Mouse (Mus musculus) c-Kit-positive CD71-positive TER-119-negative erythroid progenitor cells, embryonic 14.5 days (primary cell): ENCODE measurements around the gene 4930430F08Rik.
"Not testable (repeated sequence)": the region's sequence is repeated elsewhere in the genome, so short reads cannot be mapped to it uniquely, and the experiment has no call there.

Experiments used
- DNase-seq: peaks from one replicate; pipeline ENCODE4 v3.0.0-alpha.2; 2013; ENCODE audit warnings: low read depth

4930430F08Rik gene

DNA sequence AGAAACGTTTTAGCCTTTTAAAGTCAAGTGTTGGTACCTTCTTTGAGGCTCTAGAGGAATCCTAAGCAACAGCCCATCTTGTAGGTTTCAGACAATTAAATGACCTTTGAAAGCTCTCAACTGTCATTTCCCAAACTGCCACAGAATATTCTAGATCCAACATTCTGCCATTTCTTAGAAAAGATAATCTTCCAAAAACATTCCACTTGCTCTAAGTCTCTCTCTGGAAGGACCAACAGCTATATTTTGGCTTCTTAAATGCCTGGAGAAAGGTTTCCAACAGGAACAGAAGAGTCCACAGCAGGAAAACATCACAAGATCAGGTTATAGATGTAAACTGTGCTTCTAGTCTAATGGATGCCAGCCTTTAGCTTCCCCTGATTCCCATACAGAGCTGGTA is at the start of gene 4930430F08Rik, which contains the start of gene 1700017N19Rik:
4930430F08Rik (minus strand) TSS at position 101 of the 400 bp plus-strand sequence.
1700017N19Rik (plus strand) TSS at position 162 of the 400 bp plus-strand sequence.
- DNase-seq = no peak

DNA sequence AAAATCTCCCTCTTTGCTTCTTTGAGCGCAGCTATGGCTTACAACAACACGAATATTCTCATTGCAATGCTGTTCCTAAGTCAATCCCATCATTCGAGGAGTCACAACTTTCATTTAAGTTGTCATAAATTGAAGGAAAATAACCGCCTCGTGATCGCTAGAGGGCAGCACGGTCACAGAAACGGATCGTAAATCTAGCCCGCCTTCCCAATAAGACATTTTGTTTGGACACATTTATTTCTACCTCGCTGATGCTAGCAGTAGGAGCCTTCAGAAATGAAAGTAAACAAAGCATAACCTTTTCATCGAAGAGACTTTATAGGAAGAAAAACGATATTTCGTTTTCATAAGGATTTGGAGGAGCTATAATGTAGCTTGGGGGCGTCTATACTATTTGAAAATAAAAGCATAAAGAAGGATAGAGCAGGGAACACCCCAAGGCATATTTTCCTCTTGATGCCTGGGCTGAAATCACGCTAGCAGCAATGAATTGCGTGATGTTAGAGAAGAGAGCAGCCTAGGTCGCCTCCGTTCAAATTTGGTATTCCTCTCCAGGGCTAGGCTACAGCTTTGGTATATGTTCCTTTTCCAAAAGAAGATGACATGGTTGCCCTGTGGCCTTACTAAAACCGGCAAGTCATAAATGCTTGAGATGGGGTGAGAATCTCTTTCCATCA is 39.7 kb upstream of the 4930430F08Rik start:
- peak; percentile 53 for DNase-seq

DNA sequence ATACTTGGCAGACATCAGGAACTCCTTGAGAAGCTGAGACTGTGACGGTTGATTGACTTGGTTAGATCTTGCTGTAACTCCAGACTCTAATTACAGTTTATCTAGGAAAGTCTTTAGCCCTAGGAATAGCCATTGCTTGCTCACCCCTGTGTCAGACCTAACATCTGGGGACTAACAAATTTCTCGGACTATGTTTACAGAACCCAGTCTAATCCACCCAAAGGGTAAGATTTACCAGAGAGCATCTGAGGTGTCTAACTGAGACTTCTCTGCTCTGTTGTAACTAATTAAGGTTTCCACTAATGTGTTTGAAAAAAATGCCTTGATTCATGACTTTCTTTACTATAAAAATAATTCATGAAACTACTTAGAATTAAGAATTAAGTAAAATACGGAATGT is 32.3 kb upstream of the 4930430F08Rik start:
- DNase-seq = no peak

DNA sequence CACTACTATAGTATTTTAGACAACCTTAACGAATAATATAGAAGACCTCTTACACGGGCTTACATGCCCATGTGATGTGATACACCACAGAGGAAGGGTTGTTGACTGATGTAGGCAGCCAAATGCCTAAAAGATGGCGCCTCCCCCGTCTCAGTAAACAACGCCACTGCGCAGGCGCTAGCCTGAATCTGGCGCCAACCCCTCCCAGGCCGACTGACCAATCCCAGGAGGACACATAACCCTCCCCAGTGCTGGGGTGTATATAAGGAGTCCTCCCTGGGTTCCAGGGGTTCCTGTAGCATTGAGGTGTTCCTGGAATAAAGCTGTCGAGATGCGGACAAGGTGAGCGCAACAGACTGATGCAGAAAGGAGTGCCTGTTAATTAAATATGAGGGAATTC is 29.8 kb upstream of the 4930430F08Rik start:
- DNase-seq = no peak

DNA sequence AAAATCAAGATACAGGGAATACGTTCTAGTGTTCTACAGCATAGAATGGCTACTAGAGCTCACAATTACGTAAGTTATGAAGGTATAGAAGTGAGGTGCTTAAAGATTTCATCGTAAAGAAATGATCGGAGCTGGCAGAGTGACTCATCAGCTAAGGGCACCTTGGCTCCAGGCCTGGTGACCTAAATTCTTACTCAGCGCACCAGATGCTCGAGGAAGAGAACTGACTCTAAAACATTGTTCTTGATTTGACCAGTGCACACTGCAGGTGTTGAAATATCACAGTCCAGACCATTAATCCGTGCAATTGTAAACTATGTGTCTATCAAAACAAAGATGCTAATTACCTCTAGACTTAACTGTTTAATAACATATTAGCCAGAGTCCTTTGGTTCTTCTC is 29.3 kb upstream of the 4930430F08Rik start:
- no peak for DNase-seq

DNA sequence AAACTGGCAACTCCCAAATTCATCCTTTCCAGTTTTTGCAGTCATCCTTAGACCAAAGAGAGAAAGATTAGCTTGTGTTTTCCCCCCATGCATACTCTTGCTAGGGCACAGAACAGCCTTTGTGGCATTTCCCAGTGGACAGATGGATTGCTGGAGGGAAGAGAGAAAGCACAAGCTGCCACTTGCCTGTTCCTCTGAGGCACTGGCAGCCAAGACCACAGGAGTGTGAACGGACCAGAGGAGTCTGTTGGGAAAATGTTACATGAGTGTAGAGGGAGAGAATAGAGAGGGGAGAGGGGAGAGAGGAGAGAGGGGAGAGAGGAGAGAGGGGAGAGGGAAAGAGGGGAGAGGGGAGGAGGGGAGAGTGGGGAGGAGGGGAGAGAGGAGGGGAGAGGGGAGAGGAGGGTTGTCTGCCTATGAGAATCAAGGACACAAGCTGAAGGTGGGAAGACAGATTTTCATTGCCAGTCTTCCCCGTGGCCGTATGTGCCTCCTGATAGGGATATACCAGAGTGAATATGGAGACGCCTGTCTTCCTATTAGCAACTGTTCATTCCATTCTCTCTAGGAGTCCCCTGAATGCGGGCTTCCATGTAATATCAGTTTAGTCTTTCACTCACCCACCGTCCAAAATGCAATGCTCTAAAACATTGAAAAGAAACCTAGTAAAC is 27.1 kb upstream of the 4930430F08Rik start:
- no peak for DNase-seq

DNA sequence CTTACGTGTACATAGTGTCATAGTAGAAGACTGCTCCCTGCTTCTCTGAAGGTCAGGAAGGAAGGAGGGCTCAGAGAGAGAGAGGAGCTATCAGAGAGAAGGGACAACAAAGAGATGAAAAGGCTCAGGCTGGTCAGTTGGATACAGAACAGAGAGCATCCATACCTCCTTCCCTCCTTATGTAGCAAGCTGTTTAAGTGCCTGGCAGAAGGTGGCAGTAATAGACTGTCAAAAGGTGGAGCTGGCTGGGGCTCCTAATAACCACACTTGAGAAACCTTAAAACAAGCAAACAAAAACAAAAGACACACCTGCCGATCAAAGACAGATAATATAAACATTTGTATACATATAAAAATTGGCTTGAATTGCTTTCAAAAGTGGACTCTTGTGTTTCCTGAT is 14.0 kb upstream of the 4930430F08Rik start:
- DNase-seq = no peak

DNA sequence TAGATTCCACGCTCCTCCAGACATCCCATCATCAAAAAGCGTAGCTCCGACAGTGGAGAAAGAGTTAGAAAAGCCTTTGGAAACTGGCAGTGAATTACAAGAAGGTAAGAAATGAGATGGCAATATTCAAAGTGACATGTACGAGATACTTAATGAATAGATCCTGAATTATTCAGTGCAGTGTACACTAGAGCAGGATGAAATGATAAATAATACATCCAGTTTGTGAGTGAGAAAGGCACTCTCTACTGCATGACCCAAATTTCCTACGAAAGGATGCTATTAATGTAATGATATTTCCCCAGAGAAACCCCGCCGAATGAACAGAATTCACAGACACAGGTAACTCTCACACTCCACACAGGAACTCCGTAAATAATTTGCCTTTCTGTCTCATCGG is 13.3 kb upstream of the 4930430F08Rik start:
- DNase-seq = no peak

DNA sequence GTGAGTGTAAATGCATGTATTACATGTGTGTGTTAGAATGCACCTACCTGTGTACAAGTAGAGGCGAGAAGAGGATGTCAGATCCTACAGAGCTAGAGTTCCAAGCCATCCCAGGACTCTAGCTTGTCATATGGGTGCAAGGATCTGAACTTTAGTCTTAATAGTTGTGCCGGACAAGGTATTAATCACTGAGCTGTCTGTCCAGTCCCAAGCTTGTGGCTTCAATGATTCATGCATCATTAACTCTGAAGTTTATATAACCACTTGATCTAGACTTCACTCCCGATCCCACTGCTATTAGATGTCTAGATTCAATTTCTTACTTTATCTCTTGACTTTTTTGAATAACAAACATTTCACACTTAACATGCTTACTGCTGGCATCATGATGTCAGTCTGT is 8.1 kb upstream of the 4930430F08Rik start:
- DNase-seq = no peak

DNA sequence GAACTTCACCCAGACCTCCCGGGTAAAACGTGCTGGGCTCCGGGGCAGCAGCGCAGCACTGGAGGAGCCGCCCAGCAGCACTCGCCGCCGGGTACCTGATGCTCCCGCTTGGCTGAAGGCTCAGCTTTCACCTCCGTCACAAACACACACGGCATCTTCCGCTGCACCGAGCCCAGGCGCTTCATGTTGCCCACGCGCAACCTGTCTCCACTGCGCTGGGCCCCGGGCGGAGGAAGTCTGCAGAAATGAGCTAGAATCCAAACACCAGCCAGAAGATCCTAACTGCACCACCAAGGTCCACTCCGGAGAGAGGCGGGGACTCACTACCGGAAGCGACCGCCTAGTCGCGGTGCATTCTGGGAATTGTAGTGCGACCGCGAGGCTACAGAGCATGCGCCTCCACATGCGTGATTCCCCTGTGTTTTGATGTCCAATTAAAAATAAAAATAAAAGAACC is 1.3 kb downstream of the 4930430F08Rik start:
- peak; percentile 87 for DNase-seq

DNA sequence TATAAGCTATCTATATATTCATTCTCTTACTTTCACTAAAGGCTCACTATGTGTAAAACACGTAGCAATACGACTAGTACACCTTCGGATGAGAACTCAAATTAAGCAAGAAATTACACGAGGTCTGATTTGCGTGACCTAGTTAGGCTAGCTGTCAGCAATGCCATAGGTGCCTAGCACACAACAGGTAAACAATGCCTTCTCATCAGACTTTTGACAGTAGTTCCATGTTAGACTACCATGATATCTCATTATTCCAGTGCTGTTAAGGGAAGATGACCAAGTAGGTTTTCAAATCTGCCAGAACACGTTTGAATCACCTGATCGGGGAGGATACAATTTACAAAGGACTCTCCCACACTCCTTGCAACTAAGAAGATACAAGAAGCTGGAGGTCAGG is 1.7 kb downstream of the 4930430F08Rik start:
- DNase-seq = no peak

DNA sequence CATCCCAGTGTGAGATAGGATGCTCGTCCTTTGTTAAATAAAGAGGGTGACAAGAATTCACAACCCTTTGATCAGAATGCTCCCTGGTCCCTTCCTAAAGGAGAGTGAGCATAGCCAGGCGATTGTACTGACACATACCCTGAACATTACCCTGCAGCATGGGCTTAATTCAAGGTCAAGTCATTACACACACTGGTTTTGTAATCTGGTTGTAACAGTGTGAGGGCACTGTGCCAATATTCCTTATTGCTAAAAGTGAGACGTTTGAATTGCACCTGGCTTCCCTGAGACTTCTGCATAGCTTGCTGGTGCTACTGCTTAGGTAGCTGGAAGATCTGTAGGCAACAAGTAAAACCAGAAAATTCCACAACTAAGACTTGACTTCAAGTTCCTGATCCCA is 6.0 kb downstream of the 4930430F08Rik start:
- DNase-seq = no peak

DNA sequence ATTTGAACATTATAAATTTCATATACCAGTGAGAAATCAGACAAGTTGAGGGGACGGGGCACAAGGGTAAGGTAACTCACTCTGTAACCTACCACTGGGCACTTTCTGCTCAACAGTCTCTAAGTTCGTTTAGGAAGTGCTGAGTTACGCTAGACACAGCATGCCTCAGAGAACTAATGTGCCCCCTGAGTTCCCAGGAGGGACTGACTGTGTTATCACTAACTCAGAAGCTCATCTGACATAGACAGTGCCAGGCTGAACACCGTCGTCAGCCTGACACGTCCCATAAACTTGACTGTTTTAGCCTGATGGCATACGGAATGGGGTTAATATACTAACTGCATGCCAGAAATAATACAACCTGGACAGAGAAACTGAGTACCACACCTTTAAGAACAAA is 14.9 kb downstream of the 4930430F08Rik start:
- no peak for DNase-seq

DNA sequence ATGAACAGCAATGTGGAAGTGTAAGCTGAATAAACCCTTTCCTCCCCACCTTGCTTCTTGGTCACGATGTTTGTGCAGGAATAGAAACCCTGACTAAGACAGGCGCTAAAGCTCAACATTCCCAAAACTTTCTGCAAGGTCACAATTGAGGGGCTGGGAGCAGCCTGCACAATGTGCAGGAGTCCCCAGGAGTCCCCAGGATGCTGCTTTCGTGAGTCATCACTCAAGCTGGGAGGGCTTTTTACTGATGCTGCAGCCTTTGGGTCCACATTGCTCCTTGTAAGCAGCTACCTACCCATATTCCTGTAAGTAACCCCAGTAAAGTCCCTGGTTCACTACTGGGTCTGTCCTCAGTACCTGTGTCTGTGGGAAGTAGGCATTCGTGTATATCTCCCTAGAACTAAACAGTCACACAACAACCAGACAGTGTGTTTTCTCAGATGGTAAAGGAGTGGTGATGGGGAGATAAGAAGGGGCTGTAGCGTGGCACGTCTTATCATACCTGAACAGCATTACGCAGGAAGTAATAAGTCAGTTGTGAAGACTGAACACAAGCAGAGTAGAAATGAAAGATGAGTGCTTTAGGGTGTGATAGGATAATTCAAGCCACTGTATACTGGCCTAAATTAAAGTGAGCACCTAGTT is 15.6 kb downstream of the 4930430F08Rik start:
- peak; percentile 53 for DNase-seq

DNA sequence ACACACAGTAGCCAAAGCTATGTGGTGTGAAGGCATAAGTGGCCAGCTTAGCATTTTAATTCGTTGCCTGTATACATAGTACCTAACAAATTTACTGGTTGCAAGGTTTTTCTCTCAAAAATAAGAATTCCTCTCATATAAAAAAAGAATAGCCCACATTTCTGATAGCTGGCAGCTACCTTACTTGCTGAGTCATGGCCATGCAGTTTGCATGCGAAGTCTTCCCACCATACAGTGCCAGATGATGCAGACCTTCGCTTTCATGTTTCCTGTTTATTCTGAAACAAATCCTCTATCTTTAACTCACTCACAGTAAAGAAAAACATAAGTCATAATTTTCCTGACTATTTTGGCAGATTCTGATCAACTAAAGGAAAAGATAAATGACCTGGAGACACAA is 18.5 kb downstream of the 4930430F08Rik start:
- DNase-seq = peak; percentile 36

DNA sequence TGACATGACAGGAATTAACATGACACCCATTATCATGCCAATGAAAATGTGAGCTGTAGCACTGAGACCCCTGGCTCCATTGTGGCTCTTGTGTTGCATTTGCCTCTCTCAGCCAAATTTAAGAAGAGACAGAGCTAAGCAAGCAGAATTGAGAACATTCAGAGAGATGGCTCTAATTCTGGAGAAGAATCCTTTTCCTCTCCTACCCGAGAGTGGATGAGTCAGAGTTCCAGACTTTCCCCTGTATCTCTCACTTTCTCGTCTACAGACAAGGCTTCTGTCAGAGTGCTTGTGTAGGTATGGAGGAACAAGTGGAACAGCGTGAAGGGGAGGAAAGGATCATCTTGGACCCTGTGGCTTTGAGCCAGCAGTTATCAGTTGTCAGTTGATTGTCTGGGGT is 26.1 kb downstream of the 4930430F08Rik start:
- no peak for DNase-seq

DNA sequence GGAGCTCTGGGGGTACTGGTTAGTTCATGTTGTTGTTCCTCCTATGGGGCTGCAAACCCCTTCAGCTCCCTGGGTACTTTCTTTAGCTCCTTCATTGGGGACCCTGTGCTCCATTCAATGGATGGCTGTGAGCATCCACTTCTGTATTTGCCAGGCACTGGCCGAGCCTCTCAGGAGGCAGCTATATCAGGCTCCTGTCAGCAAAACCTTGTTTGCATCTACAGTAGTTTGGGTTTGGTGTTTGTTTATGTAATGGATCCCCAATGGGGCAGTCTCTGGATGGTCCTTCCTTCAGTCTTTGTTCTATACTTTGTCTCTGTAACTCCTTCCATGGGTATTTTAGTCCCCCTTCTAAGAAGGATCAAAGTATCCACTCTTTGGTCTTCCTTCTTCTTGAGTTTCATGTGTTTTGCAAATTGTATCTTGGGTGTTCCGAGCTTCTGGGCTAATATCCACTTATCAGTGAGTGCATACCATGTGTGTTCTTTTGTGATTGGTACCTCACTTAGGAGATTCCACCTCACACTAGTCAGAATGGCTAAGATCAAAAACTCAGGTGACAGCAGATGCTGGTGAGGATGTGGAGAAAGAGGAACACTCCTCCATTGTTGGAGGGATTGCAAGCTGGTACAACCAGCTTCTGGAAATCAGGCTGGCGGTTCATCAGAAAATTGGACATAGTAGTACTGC is 29.9 kb downstream of the 4930430F08Rik start:
- DNase-seq = not testable (repeated sequence)

DNA sequence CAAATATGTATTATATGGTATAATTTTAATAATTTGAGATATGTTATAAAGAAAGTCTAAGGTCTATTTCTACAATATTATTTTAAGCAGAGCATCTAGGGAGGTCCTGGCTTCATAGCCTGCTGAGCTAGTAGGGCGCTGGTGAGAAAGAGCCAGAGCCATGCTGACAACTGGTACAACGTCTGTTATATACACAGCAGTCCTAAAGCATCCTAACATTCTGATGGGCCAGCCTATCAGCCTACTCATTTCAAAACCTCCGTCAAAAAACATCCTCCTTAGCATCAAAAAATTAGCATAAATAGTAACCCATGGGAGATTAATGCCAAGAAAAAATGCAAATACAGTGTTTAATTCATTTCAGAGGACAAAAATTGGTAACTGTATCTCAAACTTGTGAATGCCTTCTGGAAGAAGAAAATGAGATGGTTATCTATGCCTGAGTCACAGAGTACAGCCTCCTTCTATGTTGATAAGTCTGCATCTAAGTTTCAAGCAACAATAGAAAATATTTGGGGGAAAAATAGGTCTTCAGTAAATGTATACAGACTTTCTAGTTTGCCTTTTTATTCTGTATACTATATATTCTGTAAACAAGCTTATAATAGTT is 33.6 kb downstream of the 4930430F08Rik start:
- DNase-seq = no peak

DNA sequence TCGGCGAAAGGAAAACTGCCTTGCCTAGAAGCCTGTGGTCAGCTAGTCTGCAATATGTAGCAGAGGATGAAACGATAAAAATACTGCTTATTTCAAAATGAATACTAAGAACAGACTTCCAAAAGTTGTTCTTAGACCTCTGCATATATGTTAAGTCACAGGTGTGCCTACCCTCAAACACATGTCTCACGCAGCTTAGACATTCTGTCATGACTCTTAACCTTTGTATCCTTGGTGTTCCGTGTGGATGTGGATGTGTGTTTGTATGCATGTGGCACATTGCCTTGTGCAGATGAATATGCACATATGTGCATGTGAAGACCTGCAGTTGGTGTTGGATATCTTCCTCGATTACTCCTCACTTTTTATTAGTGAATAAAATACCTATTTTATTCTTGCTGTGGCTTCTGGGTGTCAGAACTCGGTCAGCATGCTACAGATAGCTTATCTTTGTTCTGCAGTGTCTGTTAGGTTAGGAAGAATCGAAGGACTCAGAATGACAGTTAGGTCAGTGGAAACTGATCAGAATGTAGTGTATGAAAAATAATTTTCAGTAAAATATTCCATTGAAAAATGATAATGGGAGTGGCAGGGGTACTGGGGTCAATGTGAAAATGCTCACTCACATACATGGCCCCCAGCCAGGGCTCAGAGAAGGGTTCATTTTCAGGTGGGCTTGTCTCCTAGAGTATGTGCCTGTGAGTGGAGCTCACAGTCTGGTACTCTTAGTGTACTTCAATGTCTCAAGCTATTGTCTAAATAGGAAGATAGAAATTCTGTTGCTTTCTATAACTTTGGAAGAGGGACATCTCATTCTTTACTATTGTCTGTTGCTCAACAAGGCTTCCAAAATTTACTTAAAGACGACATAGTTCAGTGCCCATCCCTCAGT is 65.5 kb downstream of the 4930430F08Rik start:
- peak; percentile 54 for DNase-seq

DNA sequence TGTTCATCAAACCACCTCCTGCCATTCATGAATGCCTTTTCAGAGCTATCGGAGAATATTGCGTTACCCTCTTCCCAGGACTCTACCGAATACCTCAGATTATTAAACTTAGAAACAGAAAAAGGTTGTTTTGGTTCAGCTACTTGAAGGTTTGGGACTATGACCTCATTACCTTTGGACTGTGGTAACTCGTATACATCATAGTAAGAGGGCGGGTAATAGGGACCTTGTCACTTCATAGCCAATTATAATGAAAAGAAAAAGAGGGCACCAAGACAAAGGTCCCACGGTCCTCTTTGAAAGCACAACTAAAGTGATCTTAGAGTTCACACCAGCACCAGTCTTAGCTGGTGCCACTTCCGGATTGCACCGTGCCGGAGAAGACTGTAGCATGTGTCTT is 67.9 kb downstream of the 4930430F08Rik start:
- no peak for DNase-seq
